ENCODE assay signal across 17 mouse cellular contexts in genomic region chr16:27884363-27884762, GRCm38 (mm10).
DNase-seq lines count a peak whose midpoint lies in the region; ATAC-seq lines count a peak whose summit lies in the region.
"Had no signal": no experiment of that assay in that cellular context is flagged by ENCODE, and none has a peak within 500 bp of the region (broad histone marks: within the 10 kb centered on the region; RNA-seq: fewer than 3 reads in every experiment).

No protein-coding gene starts in this region.

- no peaks in the 10 kb centered on the region for H3K36me3 ChIP-seq in hindbrain, embryonic 13.5 days
- H3K36me3 ChIP-seq in hindbrain, embryonic 10.5 days = no peaks in the 10 kb centered on the region
- no peaks in the 10 kb centered on the region for H3K36me3 ChIP-seq in forebrain, embryonic 13.5 days (ENCODE audit: poor library complexity, severe bottlenecking)
- H3K36me3 ChIP-seq in midbrain, embryonic 14.5 days (ENCODE audit: control insufficient read depth, insufficient read depth, low read length) = no peaks in the 10 kb centered on the region
- H3K36me3 ChIP-seq: heart, embryonic 12.5 days; limb, embryonic 13.5 days had no signal

- H3K4me2 ChIP-seq in hindbrain, embryonic 13.5 days = no peak overlapping the region
- no peak overlapping the region for H3K4me2 ChIP-seq in forebrain, embryonic 13.5 days
- H3K4me2 ChIP-seq in midbrain, embryonic 14.5 days (ENCODE audit: low read length) = no peak overlapping the region
- H3K4me2 ChIP-seq: heart, embryonic 12.5 days; limb, embryonic 13.5 days had no signal

- no peak for DNase-seq in hindbrain, embryonic 10.5 days (ENCODE audit: low spot score)
- peak; percentile 19 for DNase-seq in embryo, embryonic 10.5 days (ENCODE audit: low spot score)
- DNase-seq in midbrain, embryonic 14.5 days = peak; percentile 2
- no peak for DNase-seq in urinary bladder, postnatal 36 days (ENCODE audit: low spot score in 2 of 2)
- DNase-seq in heart, adult 8-10 months (ENCODE audit: low spot score) = no peak
- DNase-seq in lung, postnatal 4 days = no peak
- DNase-seq: adrenal gland, adult 2 months; cerebellum, adult 18-20 months; gastrocnemius, postnatal 10 days; kidney, adult 2 months; kidney, postnatal 36 days; layer of hippocampus, postnatal 36 days; thymus, postnatal 25 days had no signal

- no peaks in the 10 kb centered on the region for H3K4me1 ChIP-seq in hindbrain, embryonic 13.5 days (replicated peaks)
- 0 out of 2 replicates have a peak, but pooled peaks cover 4% of the 10 kb centered on the region for H3K4me1 ChIP-seq in hindbrain, embryonic 10.5 days (replicated peaks)
- H3K4me1 ChIP-seq in forebrain, embryonic 13.5 days = peaks cover 4% of the 10 kb centered on the region; the same call in 1 of the 2 replicates
- no peaks in the 10 kb centered on the region for H3K4me1 ChIP-seq in midbrain, embryonic 14.5 days (ENCODE audit: control insufficient read depth, insufficient read depth, low read length)
- H3K4me1 ChIP-seq: heart, embryonic 12.5 days; limb, embryonic 13.5 days had no signal

- H3K27ac ChIP-seq in hindbrain, embryonic 13.5 days = no peak overlapping the region
- H3K27ac ChIP-seq in hindbrain, embryonic 10.5 days = no peak overlapping the region
- no peak overlapping the region for H3K27ac ChIP-seq in forebrain, embryonic 13.5 days
- H3K27ac ChIP-seq in midbrain, embryonic 14.5 days (replicated peaks; ENCODE audit: low read depth, low read length) = no peak overlapping the region
- H3K27ac ChIP-seq: limb, embryonic 13.5 days had no signal

- no peak overlapping the region for H3K4me3 ChIP-seq in hindbrain, embryonic 13.5 days
- no peak overlapping the region for H3K4me3 ChIP-seq in hindbrain, embryonic 10.5 days
- H3K4me3 ChIP-seq in forebrain, embryonic 13.5 days = no peak overlapping the region
- no peak overlapping the region for H3K4me3 ChIP-seq in midbrain, embryonic 14.5 days (replicated peaks; ENCODE audit: low read depth, low read length)
- H3K4me3 ChIP-seq: heart, embryonic 12.5 days; limb, embryonic 13.5 days had no signal

- H3K9me3 ChIP-seq in hindbrain, embryonic 13.5 days = no peaks in the 10 kb centered on the region
- H3K9me3 ChIP-seq in hindbrain, embryonic 10.5 days = no peaks in the 10 kb centered on the region
- no peaks in the 10 kb centered on the region for H3K9me3 ChIP-seq in forebrain, embryonic 13.5 days (replicated peaks)
- H3K9me3 ChIP-seq in midbrain, embryonic 14.5 days (ENCODE audit: control insufficient read depth, low read length) = no peaks in the 10 kb centered on the region
- H3K9me3 ChIP-seq: heart, embryonic 12.5 days; limb, embryonic 13.5 days had no signal

- H3K9ac ChIP-seq in hindbrain, embryonic 13.5 days = no peak overlapping the region
- no peak overlapping the region for H3K9ac ChIP-seq in forebrain, embryonic 13.5 days
- no peak overlapping the region for H3K9ac ChIP-seq in midbrain, embryonic 14.5 days (replicated peaks; ENCODE audit: low read length)
- H3K9ac ChIP-seq: heart, embryonic 12.5 days; limb, embryonic 13.5 days had no signal

- peak; percentile 65; the same call in 1 of the 2 replicates for ATAC-seq in hindbrain, embryonic 13.5 days (ENCODE audit: low FRiP score)
- peak; percentile 73; the same call in 1 of the 2 replicates for ATAC-seq in forebrain, embryonic 13.5 days
- ATAC-seq in midbrain, embryonic 14.5 days (ENCODE audit: low FRiP score, low TSS enrichment) = no peak

- H3K27me3 ChIP-seq in hindbrain, embryonic 13.5 days = no peaks in the 10 kb centered on the region
- no peaks in the 10 kb centered on the region for H3K27me3 ChIP-seq in hindbrain, embryonic 10.5 days (ENCODE audit: insufficient read depth, poor library complexity, severe bottlenecking)
- no peaks in the 10 kb centered on the region for H3K27me3 ChIP-seq in forebrain, embryonic 13.5 days
- no peaks in the 10 kb centered on the region for H3K27me3 ChIP-seq in midbrain, embryonic 14.5 days (ENCODE audit: control insufficient read depth, insufficient read depth, low read length)
- H3K27me3 ChIP-seq: heart, embryonic 12.5 days; limb, embryonic 13.5 days had no signal

- 39% methylated on average over 2 of the region's 2 CpGs for WGBS in hindbrain, embryonic 13.5 days
- WGBS in hindbrain, embryonic 10.5 days = 32% methylated on average over 2 of the region's 2 CpGs
- 5% methylated on average over 2 of the region's 2 CpGs for WGBS in forebrain, embryonic 13.5 days
- 34% methylated on average over 2 of the region's 2 CpGs for WGBS in midbrain, embryonic 14.5 days

Comparison
In these comparisons a context has a peak if more than half of its experiments do, and no peak if none do; other contexts are left out.
1. DNase-seq: peak in embryo, embryonic 10.5 days (single experiment) and midbrain, embryonic 14.5 days (single experiment); none in hindbrain, embryonic 10.5 days (single experiment), urinary bladder, postnatal 36 days (0 of 2), heart, adult 8-10 months (single experiment) and lung, postnatal 4 days (0 of 2).